Mouse (Mus musculus) left cerebral cortex, adult 9 months (tissue): ENCODE measurements around the gene Fbxo36.

Source experiments
- DNase-seq, 2 experiments: peaks; one replicate each; pipeline ENCODE4 v3.0.0; 2022; ENCODE audit warnings: low spot score in 2 of 2

The Fbxo36 gene

DNA sequence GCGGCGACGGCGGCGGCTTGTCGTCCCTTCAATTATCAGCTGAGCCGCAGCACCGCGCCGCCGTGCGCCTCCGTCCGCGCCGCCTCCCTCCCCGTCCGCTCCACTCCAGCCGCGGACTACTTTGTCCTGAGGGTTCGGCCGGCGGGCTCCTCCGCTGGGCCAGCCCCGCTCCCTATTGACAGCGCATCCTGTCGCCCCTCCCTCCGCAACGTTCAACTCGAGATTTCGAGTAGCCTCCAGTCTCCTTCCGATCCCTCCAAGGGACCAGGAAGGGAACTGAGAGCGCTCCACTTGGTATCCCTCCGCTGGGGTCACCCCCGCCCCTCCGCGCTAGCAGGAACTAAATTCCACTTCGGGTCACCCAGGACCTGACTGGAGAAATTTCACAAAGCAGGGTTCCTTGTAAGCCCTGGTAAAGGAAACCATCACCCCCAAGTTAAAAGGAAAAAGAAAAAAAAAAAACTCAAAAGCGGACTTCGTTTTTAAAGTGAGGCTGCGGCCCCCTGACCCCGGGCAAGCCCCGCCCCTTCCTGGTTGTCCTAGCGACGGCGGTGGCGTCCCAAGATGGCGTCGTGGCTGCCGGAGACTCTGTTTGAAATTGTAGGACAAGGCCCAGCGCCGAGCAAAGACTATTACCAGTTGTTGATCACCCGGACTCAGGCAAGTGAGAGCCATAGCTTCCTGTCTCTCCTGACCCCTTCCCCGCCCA is at the start of gene Fbxo36:
TSS of gene Fbxo36 (plus strand) at position 533 of the 709 bp plus-strand sequence.
- peak; percentile 75 to 91 for DNase-seq

DNA sequence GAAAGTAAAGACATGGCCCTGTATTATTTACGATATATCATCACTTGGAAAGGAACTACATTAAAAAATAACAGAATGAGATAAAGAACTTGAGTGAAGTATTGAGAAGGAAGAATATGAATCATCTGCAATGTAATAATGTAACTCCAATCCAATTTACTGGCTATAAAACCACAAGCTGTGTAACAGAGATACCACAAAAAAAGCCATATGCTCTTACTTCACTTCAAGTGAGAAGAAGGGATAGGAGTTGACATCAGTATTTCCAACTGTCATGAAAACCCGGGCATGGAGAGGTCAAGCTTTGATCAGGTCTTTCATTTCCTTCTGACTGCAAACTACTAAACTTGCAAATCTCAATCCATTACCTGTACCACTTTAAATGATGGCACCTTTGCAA is 48.2 kb upstream of the Fbxo36 start:
- no peak for DNase-seq

GRCm38 (mm10) chr1:84795335-84795734 is 44.3 kb upstream of the Fbxo36 start:
- DNase-seq, result no peak

- DNase-seq, result no peak
Measured at GRCm38 (mm10) chr1:84799166-84799565, 40.5 kb upstream of the Fbxo36 start.

DNA sequence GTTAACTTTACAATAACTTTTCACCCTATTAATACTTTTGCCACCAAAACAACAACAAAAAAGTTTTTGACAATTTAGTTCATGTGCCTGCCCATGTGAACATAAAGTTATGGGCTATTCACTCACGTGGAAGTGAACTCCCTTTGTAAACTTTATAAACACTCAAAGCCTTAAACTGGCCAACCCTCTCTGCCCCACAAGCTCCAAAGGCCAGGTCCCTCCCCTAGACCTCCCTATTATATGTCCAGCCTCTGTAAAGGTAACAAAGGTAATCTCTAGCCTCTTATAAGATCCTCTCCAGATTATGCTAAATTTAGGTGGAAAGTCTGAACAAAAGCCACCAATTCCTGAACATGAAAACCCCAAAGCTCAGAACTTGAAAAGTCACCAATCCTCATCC is 35.9 kb upstream of the Fbxo36 start:
- DNase-seq, result no peak

GRCm38 (mm10) chr1:84817596-84817995 is 22.0 kb upstream of the Fbxo36 start:
- no peak for DNase-seq

- no peak for DNase-seq
Measured at GRCm38 (mm10) chr1:84825091-84825490, 14.6 kb upstream of the Fbxo36 start.

- no peak for DNase-seq
Measured at GRCm38 (mm10) chr1:84837523-84838145, 2.0 kb upstream of the Fbxo36 start.

DNA sequence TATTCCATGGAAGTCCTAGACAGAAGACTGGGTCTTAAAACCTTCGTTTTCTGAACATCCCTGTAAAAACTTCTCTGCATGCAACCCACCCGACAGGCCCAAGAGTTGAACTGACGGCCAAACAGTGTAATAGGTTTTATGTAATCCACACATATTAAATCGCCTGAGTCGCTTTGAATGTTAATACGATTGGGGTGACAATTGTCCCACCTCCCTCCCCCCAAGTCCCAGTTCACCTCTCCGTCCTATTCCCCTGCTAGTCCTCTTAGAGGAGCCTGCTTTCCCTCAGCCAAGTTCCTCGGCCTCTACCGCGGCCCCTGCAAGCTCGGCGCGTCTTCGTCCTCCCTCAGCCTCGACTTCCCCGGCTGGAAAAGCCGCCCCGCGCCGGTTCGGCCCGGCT is 1.5 kb upstream of the Fbxo36 start:
- peak in 1 of 2 experiments; percentile 7 for DNase-seq

DNA sequence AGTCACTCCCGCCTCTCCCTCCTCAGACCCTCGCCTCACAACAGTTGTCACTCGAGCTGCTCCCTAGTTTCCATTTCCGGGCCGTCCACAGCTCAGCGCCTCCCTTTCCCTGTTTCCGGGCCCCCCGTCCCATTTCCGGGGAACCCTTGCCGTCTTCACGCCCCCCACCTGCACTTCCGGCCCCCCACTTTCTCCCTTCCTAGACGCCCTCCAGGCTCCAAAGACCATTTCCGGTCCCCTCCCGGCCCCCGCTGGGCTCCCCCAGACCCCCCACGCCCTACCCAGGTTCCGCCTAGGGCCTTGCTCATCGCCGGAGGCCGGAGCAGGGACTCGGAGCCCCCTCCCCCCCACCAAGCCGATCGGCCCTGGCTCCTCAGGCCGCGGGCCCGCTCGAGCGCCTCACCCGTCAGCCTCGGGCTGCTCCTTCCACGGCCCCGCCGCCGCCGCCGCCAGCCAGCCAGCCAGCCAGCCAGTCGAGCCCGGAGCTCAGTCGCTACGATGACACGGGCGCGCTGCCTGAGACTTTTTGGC is 955 bp upstream of the Fbxo36 start:
- peak; percentile 31 to 52 for DNase-seq

DNA sequence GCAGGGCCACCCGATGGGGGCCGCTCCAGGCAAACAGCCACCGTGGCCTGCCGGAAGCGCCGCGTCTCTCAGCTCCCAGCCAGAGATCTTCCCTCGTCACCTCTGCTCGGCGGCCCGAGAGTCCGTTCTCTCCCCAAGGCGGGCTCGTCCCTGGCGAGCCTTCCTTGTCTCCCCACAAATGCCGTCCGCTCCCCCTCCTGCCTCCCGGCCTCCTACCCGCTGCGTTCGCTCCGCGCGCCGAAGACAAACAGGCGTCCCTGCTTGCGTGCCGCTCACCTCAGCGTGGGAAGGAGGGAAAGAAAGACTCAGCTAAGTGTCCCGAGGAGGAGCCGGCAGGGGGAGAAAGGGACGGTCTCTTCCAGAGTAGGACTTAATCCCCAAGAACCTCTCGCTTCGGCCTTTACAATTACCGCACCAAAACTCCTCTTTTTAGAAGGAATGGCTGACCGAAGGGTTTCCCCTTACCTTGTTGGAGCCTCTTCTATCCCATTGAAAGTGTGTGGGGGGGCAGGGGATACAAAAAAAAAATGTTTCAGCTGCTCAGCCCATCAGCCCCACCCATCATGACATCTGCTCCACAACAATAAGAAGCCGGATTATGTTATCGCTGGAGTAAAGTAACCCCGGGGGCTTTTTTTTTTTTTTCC is 500 bp downstream of the Fbxo36 start, which contains the start of gene Trip12:
TSS of gene Trip12 (minus strand) at position 499 of the 647 bp plus-strand sequence.
- peak in 1 of 2 experiments; percentile 33 for DNase-seq

GRCm38 (mm10) chr1:84841061-84841460 is 1.4 kb downstream of the Fbxo36 start:
- no peak for DNase-seq

GRCm38 (mm10) chr1:84843366-84843765 is 3.7 kb downstream of the Fbxo36 start:
- DNase-seq, result no peak

DNA sequence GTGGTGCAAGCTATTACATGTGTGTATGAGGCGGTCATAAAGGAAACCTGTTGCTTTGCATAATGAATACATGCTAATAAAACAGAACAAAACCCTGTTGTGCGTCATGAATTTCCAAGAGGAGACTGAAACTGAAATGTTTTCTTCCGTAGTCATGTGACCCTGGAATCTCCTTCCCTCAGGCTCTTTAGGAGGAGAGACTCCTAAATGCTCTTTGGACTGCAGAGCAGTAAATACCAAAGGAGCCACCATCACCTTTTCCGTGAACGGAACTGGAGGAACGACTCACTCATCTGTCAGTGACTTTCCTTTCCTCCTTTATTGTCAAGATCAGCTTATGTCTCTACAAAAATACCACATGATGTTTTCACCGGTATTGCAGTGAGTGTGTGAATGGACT is 8.1 kb downstream of the Fbxo36 start:
- DNase-seq, result no peak

- DNase-seq, result no peak
Measured at GRCm38 (mm10) chr1:84848335-84848734, 8.7 kb downstream of the Fbxo36 start.

- DNase-seq, result no peak
Measured at GRCm38 (mm10) chr1:84848801-84849455, 9.3 kb downstream of the Fbxo36 start.

DNA sequence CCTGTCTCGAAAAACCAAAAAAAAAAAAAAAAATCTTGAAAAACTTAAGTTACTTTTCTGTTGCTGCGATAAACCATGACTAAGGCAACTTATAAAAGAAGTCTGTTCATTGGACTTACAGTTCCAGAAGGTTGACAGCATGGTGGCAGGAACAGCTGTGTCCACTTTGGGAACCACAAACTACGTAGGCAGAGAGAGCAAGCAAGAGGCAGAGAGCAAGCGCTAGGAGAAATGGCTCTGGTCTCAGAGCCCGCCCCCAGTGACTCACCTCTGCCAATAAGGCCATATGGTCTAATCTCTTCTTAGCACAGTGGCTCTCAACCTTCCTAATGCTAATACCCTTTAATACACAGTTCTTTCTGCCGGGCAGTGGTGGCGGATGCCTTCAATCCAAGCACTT is 10.2 kb downstream of the Fbxo36 start:
- no peak for DNase-seq

DNA sequence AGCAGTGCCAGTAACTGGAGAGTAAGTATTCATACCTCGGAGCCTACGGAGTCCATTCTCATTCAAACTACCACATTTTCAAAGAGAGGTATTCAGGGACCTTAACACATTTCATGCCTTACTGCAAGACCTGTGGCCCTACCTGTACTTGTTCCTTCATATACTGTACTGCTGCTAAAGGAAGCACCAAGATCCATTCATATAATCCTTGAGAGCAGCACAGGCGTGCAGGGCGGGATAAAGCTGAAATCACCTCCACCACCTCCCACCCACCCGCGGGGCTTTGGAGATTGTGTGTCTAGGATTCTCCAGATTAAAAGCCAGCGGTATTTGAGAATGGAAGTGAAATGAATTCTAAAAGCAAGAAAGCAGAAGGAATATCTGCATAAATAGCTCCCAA is 10.8 kb downstream of the Fbxo36 start:
- DNase-seq, result no peak

- no peak for DNase-seq
Measured at GRCm38 (mm10) chr1:84851512-84852235, 12.0 kb downstream of the Fbxo36 start.

GRCm38 (mm10) chr1:84853721-84854120 is 14.1 kb downstream of the Fbxo36 start:
- DNase-seq, result no peak

GRCm38 (mm10) chr1:84854966-84855365 is 15.3 kb downstream of the Fbxo36 start:
- DNase-seq, result no peak
